Mouse (Mus musculus): Measurements from ENCODE around the gene Bscl2. TPM values are rescaled to one million over a fixed set of nuclear protein-coding genes. Genes with fewer than 3 reads are reported as not detected.

Gene Bscl2
- polyA plus RNA-seq, 1 experiment from 2014 or later, result 48.5 TPM

DNA sequence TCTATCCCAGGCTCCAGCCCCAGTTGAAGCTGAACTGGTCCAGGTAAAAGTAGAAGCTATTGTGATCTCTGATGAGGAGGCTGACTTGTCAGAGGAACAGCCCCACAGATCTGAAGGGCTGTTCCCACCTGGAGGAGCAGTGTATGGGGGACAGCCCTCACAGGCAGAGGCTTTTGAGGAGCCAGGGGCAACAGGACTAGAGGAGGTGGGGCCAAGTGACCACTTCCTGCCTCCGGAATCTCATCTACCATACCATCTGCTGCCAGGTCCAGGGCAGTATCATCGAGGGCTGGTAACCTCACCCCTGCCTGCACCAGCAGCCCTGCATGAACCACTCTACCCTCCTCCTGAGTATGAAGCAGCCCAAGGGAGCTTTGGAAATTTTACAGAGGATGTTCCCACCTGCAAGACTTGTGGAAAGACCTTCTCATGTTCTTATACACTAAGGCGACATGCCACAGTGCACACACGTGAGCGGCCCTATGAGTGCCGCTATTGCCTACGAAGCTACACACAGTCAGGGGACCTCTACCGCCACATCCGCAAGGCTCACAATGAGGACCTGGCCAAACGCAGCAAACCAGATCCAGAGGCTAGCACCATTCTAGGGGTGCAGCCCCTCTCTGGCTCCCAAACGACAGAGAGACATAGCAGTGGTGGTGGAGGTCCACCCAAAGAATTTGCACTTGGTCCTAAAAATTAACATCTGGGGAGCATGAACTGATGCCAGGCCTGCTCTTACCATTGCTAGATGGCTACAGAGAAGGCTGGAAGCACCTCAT, 33.2 kb upstream of the Bscl2 start:
- Histone ChIP-seq H3K4me3 (ENCODE audit: low read length) (no peak overlapping the region), H3K27me3 (replicated peaks; ENCODE audit: control insufficient read depth, insufficient read depth, low read length) (no peaks in the 10 kb centered on the region), H3K27ac (ENCODE audit: low read length) (no peak overlapping the region), H3K9me3 (ENCODE audit: control insufficient read depth, low read length) (no peaks in the 10 kb centered on the region), H3K36me3 (ENCODE audit: control insufficient read depth, insufficient read depth, low read length) (peaks cover 5% of the 10 kb centered on the region), H3K4me2 (ENCODE audit: low read depth, low read length) (no peak overlapping the region), H3K9ac (ENCODE audit: low read depth, low read length) (no peak overlapping the region; the same call in 1 of the 2 replicates), H3K4me1 (ENCODE audit: control insufficient read depth, insufficient read depth, low read length) (peaks cover 6% of the 10 kb centered on the region; the same call in 1 of the 2 replicates)
- no peak for ATAC-seq
- 90% methylated on average over 11 of the region's 11 CpGs for WGBS

DNA sequence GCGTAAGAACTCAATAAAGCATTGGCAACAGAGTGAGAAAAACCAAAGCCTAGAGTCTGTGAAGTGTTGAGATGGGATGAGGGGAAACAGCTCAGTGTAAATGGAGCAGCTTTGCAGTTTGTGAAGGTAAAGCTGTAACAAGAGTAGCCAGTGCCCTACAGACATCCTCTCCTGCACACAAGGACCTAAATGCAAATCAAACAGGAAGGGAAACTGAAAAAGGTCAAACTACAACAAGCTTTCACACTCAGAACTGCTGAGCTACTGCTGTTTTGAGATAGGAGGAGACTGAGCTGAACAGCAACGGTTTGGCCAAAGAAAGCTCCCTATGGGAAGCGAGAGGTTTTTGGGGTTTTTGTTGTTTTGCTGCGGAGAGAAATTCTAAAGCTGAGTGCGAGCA, 30.5 kb upstream of the Bscl2 start:
- Histone ChIP-seq H3K9ac (ENCODE audit: low read depth, low read length) (no peak overlapping the region), H3K4me3 (ENCODE audit: low read length) (no peak overlapping the region), H3K27me3 (replicated peaks; ENCODE audit: control insufficient read depth, insufficient read depth, low read length) (no peaks in the 10 kb centered on the region), H3K36me3 (ENCODE audit: control insufficient read depth, insufficient read depth, low read length) (peaks cover 10% of the 10 kb centered on the region), H3K4me2 (ENCODE audit: low read depth, low read length) (no peak overlapping the region), H3K27ac (ENCODE audit: low read length) (no peak overlapping the region), H3K4me1 (ENCODE audit: control insufficient read depth, insufficient read depth, low read length) (peaks cover 6% of the 10 kb centered on the region; the same call in 1 of the 2 replicates), H3K9me3 (ENCODE audit: control insufficient read depth, low read length) (no peaks in the 10 kb centered on the region)
- no peak for ATAC-seq
- WGBS, result 93% methylated on average over 5 of the region's 5 CpGs

DNA sequence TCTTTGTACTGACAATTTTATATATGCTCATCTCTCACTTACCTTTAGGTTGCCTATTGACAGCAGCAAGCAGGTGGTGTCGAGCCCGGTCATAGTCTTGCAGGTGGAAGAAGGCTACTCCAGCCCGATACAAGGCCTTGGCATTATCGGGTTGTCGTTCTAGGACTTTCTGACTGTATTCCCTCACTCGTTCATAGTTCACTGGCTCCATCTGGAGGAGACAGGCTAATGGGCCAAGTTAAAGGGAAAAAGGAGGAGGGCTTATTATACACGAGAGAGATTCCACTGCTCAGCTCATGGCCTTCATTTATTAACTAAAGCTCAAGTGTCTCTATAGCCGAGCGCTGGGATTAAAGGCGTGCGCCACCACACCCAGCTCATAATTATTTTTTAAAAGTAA, 21.5 kb upstream of the Bscl2 start:
- H3K9ac ChIP-seq (ENCODE audit: low read depth, low read length), result no peak overlapping the region
- no peaks in the 10 kb centered on the region for H3K27me3 ChIP-seq (replicated peaks; ENCODE audit: control insufficient read depth, insufficient read depth, low read length)
- no peak overlapping the region for H3K4me2 ChIP-seq (ENCODE audit: low read depth, low read length)
- H3K4me3 ChIP-seq (ENCODE audit: low read length), result no peak overlapping the region
- H3K9me3 ChIP-seq (ENCODE audit: control insufficient read depth, low read length), result no peaks in the 10 kb centered on the region
- no peak for ATAC-seq
- WGBS, result 66% methylated on average over 11 of the region's 11 CpGs
- H3K36me3 ChIP-seq (ENCODE audit: control insufficient read depth, insufficient read depth, low read length), result 0 out of 2 replicates have a peak, but pooled peaks cover 7% of the 10 kb centered on the region
- no peak overlapping the region for H3K27ac ChIP-seq (ENCODE audit: low read length)
- peaks cover 9% of the 10 kb centered on the region for H3K4me1 ChIP-seq (ENCODE audit: control insufficient read depth, insufficient read depth, low read length)

DNA sequence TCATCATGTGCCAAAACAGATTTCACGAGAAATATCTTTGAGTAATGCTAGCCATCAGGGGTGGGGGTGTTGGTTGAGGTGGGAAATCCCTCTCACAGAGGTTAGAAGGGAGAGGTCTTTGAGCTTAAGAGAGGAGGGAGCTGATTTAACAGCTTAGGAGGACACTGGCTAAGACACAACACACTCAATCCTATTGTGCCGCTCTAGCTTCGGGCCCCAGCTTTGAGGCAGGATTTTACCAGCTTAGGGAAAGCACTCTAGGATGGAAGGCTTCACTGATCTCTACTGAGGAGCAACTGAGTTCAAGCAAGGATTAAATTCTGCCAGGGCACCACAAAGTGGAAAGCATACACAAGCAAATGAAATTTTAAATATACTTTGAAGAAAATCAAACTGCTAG, 20.3 kb upstream of the Bscl2 start:
- no peak for ATAC-seq
- Histone ChIP-seq H3K4me3 (ENCODE audit: low read length) (no peak overlapping the region), H3K36me3 (ENCODE audit: control insufficient read depth, insufficient read depth, low read length) (0 out of 2 replicates have a peak, but pooled peaks cover 7% of the 10 kb centered on the region), H3K9me3 (ENCODE audit: control insufficient read depth, low read length) (no peaks in the 10 kb centered on the region), H3K9ac (ENCODE audit: low read depth, low read length) (0 out of 2 replicates have a peak overlapping the region, but pooled peaks have one; percentile 8), H3K27ac (ENCODE audit: low read length) (no peak overlapping the region), H3K27me3 (replicated peaks; ENCODE audit: control insufficient read depth, insufficient read depth, low read length) (no peaks in the 10 kb centered on the region), H3K4me1 (ENCODE audit: control insufficient read depth, insufficient read depth, low read length) (peaks cover 11% of the 10 kb centered on the region), H3K4me2 (ENCODE audit: low read depth, low read length) (no peak overlapping the region)
- 74% methylated on average over 3 of the region's 3 CpGs for whole genome bisulfite sequencing

DNA sequence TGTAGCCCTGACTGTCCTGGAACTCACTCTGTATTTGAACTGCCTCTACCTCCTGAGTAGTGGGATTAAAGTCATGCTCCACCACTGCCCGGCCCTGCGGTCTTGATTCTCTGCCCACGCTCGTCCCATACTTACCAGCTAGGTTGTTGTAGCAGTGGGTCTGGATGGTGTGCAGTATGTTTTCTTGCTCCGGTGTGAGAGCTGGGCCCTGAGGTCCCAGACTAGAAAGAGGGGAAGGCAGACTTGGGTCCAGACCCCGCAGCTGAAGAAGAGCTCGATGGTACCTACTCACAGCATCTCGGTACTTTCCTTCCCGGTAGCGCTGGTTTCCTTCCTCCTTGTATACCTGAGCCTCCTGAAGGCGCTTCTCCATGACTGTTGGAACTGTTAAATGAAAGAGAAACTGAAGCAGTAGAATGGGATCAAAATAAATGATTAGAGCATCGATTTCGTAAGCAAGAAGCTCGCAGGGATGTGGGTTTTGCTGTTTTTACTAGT, 18.9 kb upstream of the Bscl2 start:
- H3K4me3 ChIP-seq (ENCODE audit: low read length), result peak overlapping the region; percentile 100
- H3K9me3 ChIP-seq (ENCODE audit: control insufficient read depth, low read length), result no peaks in the 10 kb centered on the region
- 17% methylated on average over 14 of the region's 14 CpGs for WGBS
- peak overlapping the region; percentile 73 for H3K9ac ChIP-seq (ENCODE audit: low read depth, low read length)
- ATAC-seq, result no peak
- peak overlapping the region; percentile 98 for H3K27ac ChIP-seq (ENCODE audit: low read length)
- H3K4me1 ChIP-seq (ENCODE audit: control insufficient read depth, insufficient read depth, low read length), result peaks cover 21% of the 10 kb centered on the region
- peak overlapping the region; percentile 80 for H3K4me2 ChIP-seq (ENCODE audit: low read depth, low read length)
- peaks cover 13% of the 10 kb centered on the region for H3K36me3 ChIP-seq (ENCODE audit: control insufficient read depth, insufficient read depth, low read length)
- H3K27me3 ChIP-seq (replicated peaks; ENCODE audit: control insufficient read depth, insufficient read depth, low read length), result no peaks in the 10 kb centered on the region

DNA sequence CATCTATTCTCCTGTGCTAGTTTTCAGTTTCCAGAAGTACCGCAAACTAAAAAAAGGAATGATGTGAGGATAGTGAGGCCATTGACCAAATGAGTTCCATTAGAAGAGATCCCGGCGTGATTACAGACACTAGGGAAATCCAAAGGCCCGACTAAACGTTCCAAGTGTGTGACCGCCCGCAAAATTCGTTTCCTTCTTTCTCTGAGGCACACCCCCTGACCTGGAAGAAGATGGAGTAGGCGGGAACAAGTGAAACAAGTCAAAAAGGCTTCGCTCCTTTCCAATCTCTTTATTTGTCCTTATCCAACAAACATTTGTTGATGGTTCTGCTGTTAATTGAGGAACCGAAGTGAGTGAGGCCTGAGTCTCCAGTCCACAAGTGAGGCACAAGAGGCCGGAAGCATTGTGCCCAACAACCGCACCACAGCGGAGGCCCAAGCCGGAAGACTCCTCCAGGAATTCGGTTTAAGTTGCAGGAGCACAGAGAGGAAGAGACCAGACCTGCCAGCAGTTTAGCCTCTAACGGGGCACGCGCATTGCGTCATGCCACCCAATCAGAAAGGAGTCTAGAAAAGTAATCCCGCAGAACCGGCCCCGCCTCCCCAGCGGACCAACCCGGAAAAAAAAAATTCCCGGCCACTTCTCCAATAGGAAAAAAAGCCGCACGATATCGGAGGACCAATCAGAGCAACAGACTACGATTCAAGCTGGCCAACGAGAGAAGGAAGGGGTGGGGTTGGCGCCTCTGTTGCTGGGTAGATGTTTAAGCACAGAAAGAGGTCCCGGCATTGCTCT, 18.3 kb upstream of the Bscl2 start, which contains the start of gene Ttc9c:
Ttc9c (minus strand) TSS at position 533 of the 795 bp plus-strand sequence.
- Histone ChIP-seq H3K27ac (ENCODE audit: low read length) (peak within 1 kb of the TSS; percentile 100), H3K36me3 (ENCODE audit: control insufficient read depth, insufficient read depth, low read length) (peaks cover 14% of the 10 kb centered on the region), H3K4me1 (ENCODE audit: control insufficient read depth, insufficient read depth, low read length) (peaks cover 21% of the 10 kb centered on the region), H3K9ac (ENCODE audit: low read depth, low read length) (peak within 1 kb of the TSS; percentile 97), H3K27me3 (replicated peaks; ENCODE audit: control insufficient read depth, insufficient read depth, low read length) (no peaks in the 10 kb centered on the region), H3K4me3 (ENCODE audit: low read length) (peak within 1 kb of the TSS; percentile 100), H3K4me2 (ENCODE audit: low read depth, low read length) (peak within 1 kb of the TSS; percentile 87), H3K9me3 (ENCODE audit: control insufficient read depth, low read length) (no peaks in the 10 kb centered on the region)
- under 1% methylated on average over 33 of the region's 33 CpGs for WGBS
- peak; percentile 92 for ATAC-seq

DNA sequence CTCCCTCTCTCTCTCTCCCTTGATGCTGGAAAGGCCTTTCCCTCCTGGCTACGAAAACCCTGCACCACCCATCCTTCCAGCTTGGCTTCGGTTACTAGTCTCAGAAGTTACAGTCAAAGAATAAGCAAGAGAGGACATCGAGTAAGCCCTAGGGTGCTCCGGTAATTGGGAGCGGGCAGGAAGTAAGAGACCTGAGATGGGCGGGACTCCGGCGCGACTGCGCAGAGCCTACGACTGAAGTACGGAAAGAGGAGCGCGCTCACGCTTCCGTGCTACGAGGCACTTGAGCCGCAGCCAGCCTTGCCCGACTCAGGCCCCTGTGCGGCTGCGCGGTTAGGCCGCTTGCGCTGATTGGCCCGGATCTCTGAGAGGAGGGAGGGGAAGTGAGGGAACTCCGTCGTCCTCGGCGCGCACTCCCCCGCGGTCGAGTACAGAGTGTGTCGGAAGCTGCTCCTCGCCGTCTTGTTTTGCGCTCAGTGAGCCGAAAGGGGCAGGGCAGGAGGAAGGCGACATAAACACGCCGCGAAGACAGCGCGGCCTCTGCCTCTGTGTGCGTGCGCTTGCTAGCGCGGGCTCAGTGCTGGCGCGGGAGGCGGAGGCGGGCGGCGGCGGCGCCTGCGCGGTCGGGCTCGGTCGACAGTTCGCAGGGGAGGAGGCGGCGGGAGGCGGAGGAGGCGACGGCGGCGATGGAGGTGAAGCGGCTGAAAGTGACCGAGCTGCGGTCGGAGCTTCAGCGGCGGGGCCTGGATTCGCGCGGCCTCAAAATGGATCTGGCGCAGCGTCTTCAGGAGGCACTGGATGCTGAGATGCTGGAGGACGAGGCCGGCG, 17.5 kb upstream of the Bscl2 start, which contains the start of gene Hnrnpul2:
Hnrnpul2 (plus strand) TSS at position 415 of the 828 bp plus-strand sequence.
- Histone ChIP-seq H3K4me3 (ENCODE audit: low read length) (peak within 1 kb of the TSS; percentile 100), H3K9ac (ENCODE audit: low read depth, low read length) (peak within 1 kb of the TSS; percentile 97), H3K4me2 (ENCODE audit: low read depth, low read length) (peak within 1 kb of the TSS; percentile 87), H3K4me1 (ENCODE audit: control insufficient read depth, insufficient read depth, low read length) (peaks cover 21% of the 10 kb centered on the region), H3K27me3 (replicated peaks; ENCODE audit: control insufficient read depth, insufficient read depth, low read length) (no peaks in the 10 kb centered on the region), H3K27ac (ENCODE audit: low read length) (peak within 1 kb of the TSS; percentile 100), H3K9me3 (ENCODE audit: control insufficient read depth, low read length) (no peaks in the 10 kb centered on the region), H3K36me3 (ENCODE audit: control insufficient read depth, insufficient read depth, low read length) (peaks cover 13% of the 10 kb centered on the region)
- 0% methylated on average over 72 of the region's 83 CpGs for WGBS
- ATAC-seq, result peak; percentile 95

DNA sequence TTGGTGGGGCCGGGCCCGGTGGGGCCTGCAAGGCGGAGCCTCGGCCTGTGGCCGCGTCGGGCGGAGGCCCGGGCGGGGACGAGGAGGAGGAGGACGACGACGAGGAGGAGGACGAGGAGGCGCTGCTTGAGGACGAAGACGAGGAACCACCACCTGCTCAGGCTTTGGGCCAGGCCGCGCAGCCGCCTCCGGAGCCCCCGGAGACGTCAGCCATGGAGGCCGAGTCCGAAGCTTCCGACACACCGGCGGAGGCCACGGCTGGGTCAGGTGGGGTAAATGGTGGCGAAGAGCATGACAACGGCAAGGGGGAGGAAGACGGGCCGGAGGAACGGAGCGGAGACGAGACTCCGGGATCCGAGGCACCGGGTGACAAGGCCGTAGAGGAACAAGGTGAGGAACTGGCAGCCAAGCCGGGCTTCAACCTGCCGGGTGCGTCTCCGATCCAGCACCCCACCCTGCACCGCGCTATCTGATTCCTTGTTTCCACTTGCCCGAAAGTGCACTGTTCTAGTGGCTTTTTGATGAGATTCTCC, 16.8 kb upstream of the Bscl2 start:
- under 1% methylated on average over 48 of the region's 48 CpGs for WGBS
- H3K36me3 ChIP-seq (ENCODE audit: control insufficient read depth, insufficient read depth, low read length), result peaks cover 13% of the 10 kb centered on the region
- H3K27ac ChIP-seq (ENCODE audit: low read length), result peak overlapping the region; percentile 100
- H3K4me1 ChIP-seq (ENCODE audit: control insufficient read depth, insufficient read depth, low read length), result peaks cover 21% of the 10 kb centered on the region
- peak; percentile 27 for ATAC-seq
- H3K4me3 ChIP-seq (ENCODE audit: low read length), result peak overlapping the region; percentile 100
- no peaks in the 10 kb centered on the region for H3K9me3 ChIP-seq (ENCODE audit: control insufficient read depth, low read length)
- peak overlapping the region; percentile 87 for H3K4me2 ChIP-seq (ENCODE audit: low read depth, low read length)
- H3K27me3 ChIP-seq (replicated peaks; ENCODE audit: control insufficient read depth, insufficient read depth, low read length), result no peaks in the 10 kb centered on the region
- H3K9ac ChIP-seq (ENCODE audit: low read depth, low read length), result peak overlapping the region; percentile 97
